Mouse (Mus musculus) midbrain, embryonic 12.5 days (tissue): ENCODE measurements around the gene Trim66. TPM values are rescaled to one million over a fixed set of nuclear protein-coding genes. Genes with fewer than 3 reads are reported as not detected.

Experiments used
- ATAC-seq: fragments of 200-750 bp; cut with Nextera tagmentation; 2 replicates; pipeline ENCODE4 v1.8.0; 2017; ENCODE audit warnings: low read depth, moderate TSS enrichment, moderate library complexity; ENCODE audit not compliant: low FRiP score
- H3K27ac ChIP-seq: fragments of 300-500 bp; sonication (generic); replicated peaks from 2 replicates; pipeline ENCODE4 v1.5.1; 2016; ENCODE audit warnings: mild to moderate bottlenecking
- H3K27me3 ChIP-seq: fragments of 300-500 bp; sonication (generic); 2 replicates; pipeline ENCODE4 v1.6.1; 2016; ENCODE audit warnings: mild to moderate bottlenecking
- H3K36me3 ChIP-seq: fragments of 300-500 bp; sonication (generic); 2 replicates; pipeline ENCODE4 v1.6.1; 2016
- H3K4me1 ChIP-seq: fragments of 300-500 bp; sonication (generic); 2 replicates; pipeline ENCODE4 v1.6.1; 2016
- H3K4me2 ChIP-seq: fragments of 300-500 bp; sonication (generic); replicated peaks from 2 replicates; pipeline ENCODE4 v1.6.1; 2016; ENCODE audit warnings: mild to moderate bottlenecking, moderate library complexity
- H3K4me3 ChIP-seq: fragments of 300-500 bp; sonication (generic); 2 replicates; pipeline ENCODE4 v1.5.1; 2016; ENCODE audit warnings: mild to moderate bottlenecking
- H3K9ac ChIP-seq: fragments of 300-500 bp; sonication (generic); replicated peaks from 2 replicates; pipeline ENCODE4 v1.6.1; 2016; ENCODE audit warnings: mild to moderate bottlenecking, moderate library complexity
- H3K9me3 ChIP-seq: fragments of 300-500 bp; sonication (generic); 2 replicates; pipeline ENCODE4 v1.6.1; 2016; ENCODE audit warnings: mild to moderate bottlenecking
- WGBS: fragments of 180-500 bp; shearing (Covaris S2); methylation state at CpG from one replicate; pipeline ENCODE4 v1.1.7; 2016; 5-methylcytosine and 5-hydroxymethylcytosine counted together
- polyA plus RNA-seq: library from polyadenylated mRNA; unstranded; fragments of >200 nt; fragmentation: Nextera tagmentation; extraction: Ambion mirVana; gene quantifications from 2 replicates; pipeline ENCODE4 v1.2.1, GENCODE M21; 2016

The Trim66 gene
- polyA plus RNA-seq, 1 experiment from 2014 or later = 0.23 TPM

- ATAC-seq = no peak
- H3K9me3 ChIP-seq = no peaks in the 10 kb centered on the region
- H3K36me3 ChIP-seq = no peaks in the 10 kb centered on the region
- peaks cover 4% of the 10 kb centered on the region; the same call in 1 of the 2 replicates for H3K27me3 ChIP-seq
- H3K9ac ChIP-seq = no peak overlapping the region
- no peak overlapping the region for H3K4me3 ChIP-seq
- 74% methylated on average over 5 of the region's 5 CpGs for WGBS
- H3K4me2 ChIP-seq = no peak overlapping the region
- H3K27ac ChIP-seq = no peak overlapping the region
- H3K4me1 ChIP-seq = peaks cover 5% of the 10 kb centered on the region; the same call in 1 of the 2 replicates
These were observed 23.7 kb downstream of the Trim66 start for GRCm38 (mm10) chr7:109484221-109484620.

DNA sequence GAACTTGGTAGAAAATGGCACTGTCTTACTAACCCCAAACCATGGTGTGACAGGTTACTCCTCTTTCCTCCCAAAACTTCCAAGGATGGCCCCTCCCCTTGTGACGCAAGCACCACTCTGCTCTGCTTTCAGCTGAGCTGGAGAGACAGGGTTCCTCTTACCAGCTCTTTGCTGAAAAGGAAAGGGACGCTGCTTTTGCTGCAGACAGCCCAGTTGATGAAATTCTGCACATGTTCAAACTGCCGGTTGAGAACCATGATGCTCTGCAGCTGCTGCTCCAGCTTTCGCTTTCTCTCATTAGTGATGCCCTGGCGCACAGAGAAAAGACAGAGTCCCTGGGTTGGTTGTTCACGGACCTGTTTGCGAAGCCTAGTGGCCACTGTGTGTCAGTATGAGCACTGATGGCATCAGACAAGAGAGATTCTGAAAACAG is 27.2 kb downstream of the Trim66 start:
- Histone ChIP-seq H3K9me3 (no peaks in the 10 kb centered on the region), H3K9ac (no peak overlapping the region), H3K4me2 (0 out of 2 replicates have a peak overlapping the region, but pooled peaks have one; percentile 17), H3K4me1 (peaks cover 5% of the 10 kb centered on the region; the same call in 1 of the 2 replicates), H3K4me3 (no peak overlapping the region), H3K27me3 (peaks cover 4% of the 10 kb centered on the region; the same call in 1 of the 2 replicates), H3K36me3 (no peaks in the 10 kb centered on the region), H3K27ac (no peak overlapping the region)
- 30% methylated on average over 7 of the region's 7 CpGs for WGBS
- no peak; the same call in 1 of the 2 replicates for ATAC-seq

DNA sequence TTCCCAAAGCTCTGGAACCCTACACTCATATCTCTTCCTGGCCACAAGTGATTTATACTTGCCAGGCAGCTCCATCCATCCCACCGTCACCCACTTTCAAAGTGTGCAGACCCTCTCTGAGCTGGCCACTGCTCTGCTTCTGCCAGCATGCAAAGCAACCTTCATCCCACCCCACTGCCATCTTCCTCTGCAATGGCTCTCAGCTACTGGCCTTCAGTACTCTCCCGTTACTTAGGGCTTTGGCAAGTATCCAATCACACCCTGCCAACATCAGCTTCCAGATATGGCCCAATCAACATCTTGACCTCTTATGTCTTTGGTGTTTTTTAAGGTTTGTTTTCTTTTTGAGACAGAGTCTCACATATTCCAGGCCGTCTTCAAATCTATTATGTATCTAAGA is 30.0 kb downstream of the Trim66 start:
- WGBS = 90% methylated on average over 3 of the region's 3 CpGs
- Histone ChIP-seq H3K36me3 (no peaks in the 10 kb centered on the region), H3K27ac (no peak overlapping the region), H3K9me3 (no peaks in the 10 kb centered on the region), H3K4me3 (no peak overlapping the region), H3K4me1 (peaks cover 5% of the 10 kb centered on the region; the same call in 1 of the 2 replicates), H3K9ac (no peak overlapping the region), H3K4me2 (no peak overlapping the region), H3K27me3 (no peaks in the 10 kb centered on the region)
- no peak for ATAC-seq

DNA sequence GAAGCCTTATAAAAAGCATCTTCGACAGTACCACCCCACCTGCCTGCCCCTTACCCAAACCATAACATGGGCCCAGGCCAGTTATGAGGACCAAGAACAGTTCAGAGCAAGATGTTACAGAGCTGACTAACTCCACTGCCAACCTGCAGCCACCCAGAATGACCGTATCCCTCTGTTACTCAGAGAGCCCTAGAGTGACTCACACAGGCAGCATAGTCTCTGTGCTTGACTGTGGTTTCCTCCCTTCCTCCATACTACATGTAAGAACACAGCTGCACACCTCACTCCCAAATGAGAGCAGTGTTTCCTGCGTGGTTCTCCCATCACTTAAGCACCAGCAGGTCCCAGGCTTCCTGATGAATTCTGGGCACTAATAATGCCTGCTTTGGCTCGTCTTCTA is 37.2 kb downstream of the Trim66 start:
- Histone ChIP-seq H3K27me3 (no peaks in the 10 kb centered on the region), H3K9ac (no peak overlapping the region), H3K4me3 (no peak overlapping the region), H3K36me3 (no peaks in the 10 kb centered on the region), H3K4me1 (peaks cover 11% of the 10 kb centered on the region), H3K9me3 (no peaks in the 10 kb centered on the region), H3K4me2 (no peak overlapping the region), H3K27ac (no peak overlapping the region)
- ATAC-seq = no peak
- WGBS = 76% methylated on average over 4 of the region's 4 CpGs

DNA sequence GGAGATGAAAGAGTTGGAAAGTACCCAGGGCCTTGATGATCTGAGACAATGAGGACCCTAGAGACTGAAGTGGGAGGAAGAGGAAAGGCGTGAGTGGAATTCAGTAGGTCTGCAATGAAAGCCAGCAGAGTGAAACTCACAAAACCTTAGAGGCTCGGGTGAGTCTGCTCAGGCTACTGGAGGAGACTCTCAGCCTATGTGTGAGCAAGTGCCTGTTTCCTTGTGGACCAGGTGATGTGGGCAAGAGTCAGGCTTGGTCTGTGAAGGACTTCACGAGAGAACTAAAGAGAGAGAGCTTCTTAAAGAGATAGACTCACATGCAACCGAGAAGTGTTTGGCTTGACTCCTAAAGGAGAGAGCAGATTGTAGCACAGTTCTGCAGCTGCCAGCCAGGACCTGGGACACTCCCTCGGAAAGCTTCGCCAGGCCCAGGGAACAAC is 39.7 kb downstream of the Trim66 start:
- H3K4me3 ChIP-seq = no peak overlapping the region
- H3K4me2 ChIP-seq = no peak overlapping the region
- 59% methylated on average over 6 of the region's 6 CpGs for WGBS
- no peak overlapping the region for H3K27ac ChIP-seq
- H3K9ac ChIP-seq = no peak overlapping the region
- no peaks in the 10 kb centered on the region for H3K9me3 ChIP-seq
- no peaks in the 10 kb centered on the region for H3K27me3 ChIP-seq
- ATAC-seq = no peak
- no peaks in the 10 kb centered on the region for H3K36me3 ChIP-seq
- peaks cover 11% of the 10 kb centered on the region for H3K4me1 ChIP-seq

DNA sequence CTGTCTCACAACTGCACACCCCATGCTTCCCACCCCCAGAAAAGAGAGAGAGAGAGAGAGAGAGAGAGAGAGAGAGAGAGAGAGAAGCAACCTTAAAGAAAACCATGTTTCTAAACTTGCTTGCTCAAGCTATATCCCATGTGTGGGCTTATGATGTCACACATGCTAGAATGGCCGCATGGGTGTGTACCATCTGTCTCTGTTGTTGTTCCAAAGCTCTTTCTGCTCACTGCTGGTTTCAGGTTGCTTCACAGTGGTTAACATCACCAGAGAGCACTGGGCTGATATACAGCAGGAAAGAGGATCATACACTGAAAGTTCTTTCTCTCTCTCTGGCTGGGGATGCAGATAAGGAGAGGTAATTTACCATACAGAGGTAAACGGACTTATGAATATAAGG is 40.3 kb downstream of the Trim66 start:
- Histone ChIP-seq H3K9ac (no peak overlapping the region), H3K9me3 (no peaks in the 10 kb centered on the region), H3K27ac (no peak overlapping the region), H3K4me2 (no peak overlapping the region), H3K27me3 (no peaks in the 10 kb centered on the region), H3K4me1 (peaks cover 11% of the 10 kb centered on the region), H3K4me3 (no peak overlapping the region), H3K36me3 (no peaks in the 10 kb centered on the region)
- no peak for ATAC-seq
- 64% methylated on average over 2 of the region's 2 CpGs for WGBS

DNA sequence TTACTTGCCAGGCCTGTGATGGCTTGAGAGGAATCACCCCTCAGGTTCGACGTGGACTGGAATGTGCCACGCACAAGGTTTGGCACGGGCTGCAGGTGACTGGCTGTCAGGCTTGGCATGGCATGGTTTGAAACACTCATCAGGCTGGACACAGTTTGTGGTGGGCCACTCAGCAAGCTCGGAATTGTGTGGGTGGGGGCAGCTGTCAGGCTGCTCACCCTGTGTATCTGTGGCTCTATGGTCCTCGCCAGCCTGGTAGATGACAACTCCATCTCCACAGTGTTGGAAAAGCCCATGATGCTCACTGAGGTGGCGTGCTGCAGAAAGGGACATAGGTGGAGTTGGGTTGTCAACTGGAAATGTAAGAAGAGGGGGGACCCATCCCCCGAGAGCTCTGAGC is 47.2 kb downstream of the Trim66 start:
- H3K4me3 ChIP-seq = no peak overlapping the region
- no peaks in the 10 kb centered on the region for H3K9me3 ChIP-seq
- no peak for ATAC-seq
- peaks cover 2% of the 10 kb centered on the region; the same call in 1 of the 2 replicates for H3K4me1 ChIP-seq
- no peaks in the 10 kb centered on the region for H3K36me3 ChIP-seq
- H3K4me2 ChIP-seq = no peak overlapping the region
- H3K9ac ChIP-seq = no peak overlapping the region
- no peaks in the 10 kb centered on the region for H3K27me3 ChIP-seq
- WGBS = 90% methylated on average over 8 of the region's 8 CpGs
- no peak overlapping the region for H3K27ac ChIP-seq

GRCm38 (mm10) chr7:109456563-109456962 is 51.4 kb downstream of the Trim66 start:
- H3K27ac ChIP-seq = no peak overlapping the region
- ATAC-seq = no peak
- no peak overlapping the region for H3K4me3 ChIP-seq
- H3K4me1 ChIP-seq = peaks cover 9% of the 10 kb centered on the region; the same call in 1 of the 2 replicates
- H3K36me3 ChIP-seq = no peaks in the 10 kb centered on the region
- WGBS = 72% methylated on average over 6 of the region's 6 CpGs
- H3K27me3 ChIP-seq = 0 out of 2 replicates have a peak, but pooled peaks cover 4% of the 10 kb centered on the region
- H3K4me2 ChIP-seq = no peak overlapping the region
- H3K9me3 ChIP-seq = no peaks in the 10 kb centered on the region
- H3K9ac ChIP-seq = no peak overlapping the region

- 63% methylated on average over 2 of the region's 2 CpGs for WGBS
- no peak overlapping the region for H3K4me3 ChIP-seq
- no peak overlapping the region for H3K9ac ChIP-seq
- H3K27ac ChIP-seq = no peak overlapping the region
- H3K27me3 ChIP-seq = 0 out of 2 replicates have a peak, but pooled peaks cover 4% of the 10 kb centered on the region
- H3K4me2 ChIP-seq = no peak overlapping the region
- no peaks in the 10 kb centered on the region for H3K36me3 ChIP-seq
- no peak for ATAC-seq
- peaks cover 9% of the 10 kb centered on the region; the same call in 1 of the 2 replicates for H3K4me1 ChIP-seq
- H3K9me3 ChIP-seq = no peaks in the 10 kb centered on the region
These were observed 52.2 kb downstream of the Trim66 start for GRCm38 (mm10) chr7:109455748-109456147.

DNA sequence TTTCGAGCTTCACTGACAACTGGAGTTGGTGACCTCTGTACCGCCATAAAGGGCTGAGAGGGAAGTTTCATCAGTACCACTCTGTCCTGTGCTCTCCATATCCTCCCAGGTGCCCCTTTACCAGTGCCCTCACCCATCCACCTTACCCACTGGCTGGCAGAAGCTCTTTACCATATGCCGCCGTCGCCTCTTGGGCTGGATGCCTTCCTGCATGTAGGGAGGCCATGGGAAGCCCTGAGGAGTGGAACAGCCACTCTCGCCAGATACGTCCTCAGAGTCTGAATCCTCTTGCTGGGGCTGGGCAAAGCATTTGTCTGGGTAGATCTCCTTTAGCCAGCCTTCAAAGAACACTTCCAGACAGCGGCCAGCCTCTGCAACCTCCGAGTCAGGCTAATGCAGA is 53.1 kb downstream of the Trim66 start:
- H3K4me2 ChIP-seq = no peak overlapping the region
- 0 out of 2 replicates have a peak, but pooled peaks cover 4% of the 10 kb centered on the region for H3K27me3 ChIP-seq
- H3K4me3 ChIP-seq = no peak overlapping the region
- H3K36me3 ChIP-seq = no peaks in the 10 kb centered on the region
- H3K4me1 ChIP-seq = peaks cover 9% of the 10 kb centered on the region; the same call in 1 of the 2 replicates
- 86% methylated on average over 9 of the region's 9 CpGs for WGBS
- H3K27ac ChIP-seq = no peak overlapping the region
- H3K9me3 ChIP-seq = no peaks in the 10 kb centered on the region
- H3K9ac ChIP-seq = no peak overlapping the region
- no peak for ATAC-seq

DNA sequence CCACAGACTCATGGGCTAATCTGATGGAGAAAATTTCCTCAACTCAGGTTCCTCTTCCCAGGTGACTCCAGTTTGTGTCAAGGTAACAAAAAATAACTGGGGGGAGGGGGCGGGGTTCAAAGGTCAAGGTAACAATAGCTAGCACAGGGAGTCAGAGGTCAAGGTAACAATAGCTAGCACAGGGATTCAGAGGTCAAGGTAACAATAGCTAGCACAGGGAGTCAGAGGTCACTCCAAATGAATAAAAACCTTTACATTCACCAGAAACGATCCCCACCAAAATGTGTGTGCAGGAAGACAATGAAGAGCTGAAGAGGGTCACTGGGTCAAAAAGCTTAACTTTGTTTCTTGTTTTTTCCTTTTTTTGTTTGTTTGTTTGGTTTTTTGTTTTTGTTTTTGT is 59.9 kb downstream of the Trim66 start:
- Histone ChIP-seq H3K9ac (no peak overlapping the region), H3K27ac (no peak overlapping the region), H3K4me2 (no peak overlapping the region), H3K9me3 (no peaks in the 10 kb centered on the region), H3K27me3 (no peaks in the 10 kb centered on the region), H3K4me1 (no peaks in the 10 kb centered on the region), H3K4me3 (no peak overlapping the region), H3K36me3 (no peaks in the 10 kb centered on the region)
- ATAC-seq = no peak
- 58% methylated on average over 2 of the region's 2 CpGs for WGBS

DNA sequence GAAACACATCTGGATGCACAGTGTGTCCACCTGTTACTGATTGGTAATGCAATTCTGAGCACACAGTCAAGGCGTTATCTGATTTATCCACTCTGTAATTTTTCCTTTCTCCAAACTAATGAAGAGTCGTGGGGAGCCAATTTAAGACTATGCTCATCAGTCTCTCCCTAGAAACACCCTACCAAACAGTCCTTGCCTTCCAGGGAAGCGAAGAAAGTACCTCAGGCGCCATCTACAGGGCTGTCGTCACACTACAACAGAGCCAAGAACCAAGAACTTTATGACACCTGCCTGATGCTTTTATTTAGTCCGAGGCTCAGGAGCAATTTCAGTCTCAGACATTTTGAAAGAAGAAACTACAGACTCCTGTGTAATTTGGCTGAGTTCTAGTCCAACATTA is 62.9 kb downstream of the Trim66 start:
- H3K27me3 ChIP-seq = no peaks in the 10 kb centered on the region
- no peak overlapping the region for H3K9ac ChIP-seq
- H3K4me2 ChIP-seq = no peak overlapping the region
- no peak overlapping the region for H3K27ac ChIP-seq
- H3K4me3 ChIP-seq = no peak overlapping the region
- no peaks in the 10 kb centered on the region for H3K36me3 ChIP-seq
- H3K4me1 ChIP-seq = peaks cover 13% of the 10 kb centered on the region; the same call in 1 of the 2 replicates
- no peaks in the 10 kb centered on the region for H3K9me3 ChIP-seq
- ATAC-seq = no peak
- 16% methylated on average over 6 of the region's 6 CpGs for WGBS

DNA sequence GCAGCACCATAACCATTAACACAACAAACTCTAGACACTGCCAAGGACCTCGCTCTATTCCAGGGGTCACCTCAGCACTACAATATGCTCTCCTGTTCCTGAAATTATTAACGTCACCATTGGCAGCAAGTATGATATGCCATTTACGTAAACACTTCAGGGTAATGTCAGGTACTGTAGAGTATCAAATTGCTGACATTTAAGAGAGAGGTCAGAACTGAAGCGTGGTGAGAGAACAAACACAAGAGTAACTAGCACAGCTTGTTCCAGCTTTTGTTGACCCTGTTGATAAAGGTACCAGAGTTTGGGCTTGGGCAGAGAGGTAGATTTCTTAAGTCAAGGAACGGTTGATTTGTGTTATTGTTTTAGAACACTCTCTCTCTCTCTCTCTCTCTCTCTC is 65.2 kb downstream of the Trim66 start:
- ATAC-seq = no peak

More for the DNA sequence above, 65.2 kb downstream of the Trim66 start:
- peaks cover 28% of the 10 kb centered on the region; the same call in 1 of the 2 replicates for H3K4me1 ChIP-seq
- no peak overlapping the region for H3K9ac ChIP-seq
- H3K4me2 ChIP-seq = no peak overlapping the region
- 88% methylated on average over 5 of the region's 5 CpGs for WGBS
- H3K27ac ChIP-seq = no peak overlapping the region
- H3K4me3 ChIP-seq = no peak overlapping the region
- no peaks in the 10 kb centered on the region for H3K9me3 ChIP-seq
- no peaks in the 10 kb centered on the region for H3K36me3 ChIP-seq
- H3K27me3 ChIP-seq = no peaks in the 10 kb centered on the region
